Mouse (Mus musculus): ENCODE measurements at regions not wholly inside any gene's neighbourhood (a gene's known extent, or its start where the extent isn't known, plus 50 kb on each side); places are given as distances from the start of the nearest gene placed in this dataset.
A peak's percentile ranks its signal among the peaks of the same experiment; 100 is the strongest.

- no peak for DNase-seq (ENCODE audit: low spot score in 2 of 2)
Measured at GRCm38 (mm10) chr2:159138603-159139002, 344.0 kb downstream of the Dhx35 start.

GRCm38 (mm10) chr2:159145980-159146379 lies 351.4 kb downstream of the Dhx35 start:
- DNase-seq (ENCODE audit: low spot score in 2 of 2), result no peak

GRCm38 (mm10) chr2:159163985-159164384 lies 369.4 kb downstream of the Dhx35 start:
- DNase-seq (ENCODE audit: low spot score in 2 of 2), result peak in 1 of 2 experiments; percentile 21

GRCm38 (mm10) chr2:159168553-159169064 lies 374.0 kb downstream of the Dhx35 start:
- DNase-seq (ENCODE audit: low spot score in 2 of 2), result no peak

- DNase-seq (ENCODE audit: low spot score in 2 of 2), result no peak
Measured at GRCm38 (mm10) chr2:159196156-159196555, 401.5 kb downstream of the Dhx35 start.

- no peak for DNase-seq (ENCODE audit: low spot score in 2 of 2)
Measured at GRCm38 (mm10) chr2:159232266-159232665, 437.7 kb downstream of the Dhx35 start.

GRCm38 (mm10) chr2:159235000-159235399 lies 440.4 kb downstream of the Dhx35 start:
- DNase-seq (ENCODE audit: low spot score in 2 of 2), result no peak

- DNase-seq (ENCODE audit: low spot score in 2 of 2), result no peak
Measured at GRCm38 (mm10) chr2:159250065-159250464, 455.5 kb downstream of the Dhx35 start.

- DNase-seq (ENCODE audit: low spot score in 2 of 2), result no peak
Measured at GRCm38 (mm10) chr2:159250993-159251665, 456.5 kb downstream of the Dhx35 start.

GRCm38 (mm10) chr2:159270221-159271080 lies 475.8 kb downstream of the Dhx35 start:
- no peak for DNase-seq (ENCODE audit: low spot score in 2 of 2)

GRCm38 (mm10) chr2:159278896-159279295 lies 484.3 kb downstream of the Dhx35 start:
- no peak for DNase-seq (ENCODE audit: low spot score in 2 of 2)

- DNase-seq (ENCODE audit: low spot score in 2 of 2), result no peak
Measured at GRCm38 (mm10) chr2:159281558-159282320, 487.1 kb downstream of the Dhx35 start.

- DNase-seq (ENCODE audit: low spot score in 2 of 2), result no peak
Measured at GRCm38 (mm10) chr2:159284100-159284499, 489.5 kb downstream of the Dhx35 start.

- DNase-seq (ENCODE audit: low spot score in 2 of 2), result no peak
Measured at GRCm38 (mm10) chr2:159284525-159285189, 490.1 kb downstream of the Dhx35 start.

GRCm38 (mm10) chr2:159287996-159288563 lies 493.5 kb downstream of the Dhx35 start:
- no peak for DNase-seq (ENCODE audit: low spot score in 2 of 2)

GRCm38 (mm10) chr2:159290081-159290480 lies 495.5 kb downstream of the Dhx35 start:
- no peak for DNase-seq (ENCODE audit: low spot score in 2 of 2)

- no peak for DNase-seq (ENCODE audit: low spot score in 2 of 2)
Measured at GRCm38 (mm10) chr2:159307001-159307400, 512.4 kb downstream of the Dhx35 start.

- no peak for DNase-seq (ENCODE audit: low spot score in 2 of 2)
Measured at GRCm38 (mm10) chr2:159334711-159335110, 540.1 kb downstream of the Dhx35 start.

GRCm38 (mm10) chr2:159336646-159337045 lies 542.0 kb downstream of the Dhx35 start:
- no peak for DNase-seq (ENCODE audit: low spot score in 2 of 2)

- no peak for DNase-seq (ENCODE audit: low spot score in 2 of 2)
Measured at GRCm38 (mm10) chr2:159343624-159344560, 549.3 kb downstream of the Dhx35 start.
